Mouse (Mus musculus): ENCODE measurements around the gene Ndufb8. TPM values are rescaled to one million over a fixed set of nuclear protein-coding genes. Genes with fewer than 3 reads are reported as not detected.

Ndufb8 gene
- total and polyA plus RNA-seq, 3 experiments: 592 to 1,203 (median 725) TPM

DNA sequence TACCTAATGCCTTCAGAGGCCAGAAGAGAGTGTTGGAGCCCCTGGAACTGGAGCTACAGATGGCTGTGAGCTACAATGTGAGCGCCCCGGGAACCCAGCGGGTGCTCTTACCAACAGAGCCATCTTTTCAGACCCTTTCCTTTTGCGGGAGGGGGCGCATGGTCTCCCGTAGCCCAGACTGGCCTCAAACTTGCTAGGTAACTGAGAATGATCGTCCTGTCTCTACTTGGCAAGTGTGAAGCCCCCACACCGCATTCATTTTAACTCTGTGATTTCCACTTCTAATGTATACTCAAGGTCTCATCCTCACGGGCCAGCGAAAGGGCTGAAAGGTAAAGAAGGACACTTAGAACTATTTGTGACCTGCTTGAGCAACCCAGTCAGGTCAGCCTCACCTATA, 10.9 kb downstream of the Ndufb8 start:
- Histone ChIP-seq H3K9me3 (replicated peaks; ENCODE audit: insufficient read depth, low read length) (no peaks in the 10 kb centered on the region), H3K4me3 (ENCODE audit: control insufficient read depth in 1 of 2, insufficient read depth in 1 of 2, low read depth in 2 of 2, low read length in 2 of 2) (no peak overlapping the region), H3K9ac (ENCODE audit: control insufficient read depth, low read depth, low read length, poor library complexity, severe bottlenecking) (no peak overlapping the region), H3K27me3 (ENCODE audit: control insufficient read depth in 1 of 2, insufficient read depth in 2 of 2, low read length in 2 of 2) (no peaks in the 10 kb centered on the region), H3K36me3 (ENCODE audit: control insufficient read depth in 1 of 2, insufficient read depth in 2 of 2, low read length in 2 of 2) (no peaks in the 10 kb centered on the region; a peak in 1 of 4 replicates), H3K27ac (ENCODE audit: control insufficient read depth, low read depth, low read length) (no peak overlapping the region), H3K4me1 (ENCODE audit: control insufficient read depth in 1 of 2, insufficient read depth in 2 of 2, low read length in 2 of 2) (no peaks in the 10 kb centered on the region), H3K79me2 (ENCODE audit: control insufficient read depth, insufficient read depth, low read length, poor library complexity) (no peaks in the 10 kb centered on the region)
- no peak for DNase-seq (ENCODE audit: low read depth, low spot score)
- no peak for TF ChIP-seq POLR2AphosphoS5 (IDR thresholded peaks at IDR 0.05; ENCODE audit: borderline replicate concordance, low read depth, low read length)
- no peak for TF ChIP-seq NELFE (IDR thresholded peaks at IDR 0.05; ENCODE audit: low read depth, low read length)
- no peak for TF ChIP-seq MXI1 (IDR thresholded peaks at IDR 0.05; ENCODE audit: low read depth, low read length)
- no peak for TF ChIP-seq MEF2A (IDR thresholded peaks at IDR 0.05; ENCODE audit: extremely low read depth, insufficient replicate concordance, low read depth, low read length, poor library complexity, severe bottlenecking)
- no peak for TF ChIP-seq BHLHE40 (IDR thresholded peaks at IDR 0.05; ENCODE audit: borderline replicate concordance, low read depth, low read length)
- no peak for TF ChIP-seq GATA1 (IDR thresholded peaks at IDR 0.05; ENCODE audit: low read depth, low read length)
- no peak for TF ChIP-seq RCOR1 (IDR thresholded peaks at IDR 0.05; ENCODE audit: low read depth, low read length)
- no peak for TF ChIP-seq E2F4 (IDR thresholded peaks at IDR 0.05; ENCODE audit: borderline replicate concordance, low read depth, low read length)
- no peak for TF ChIP-seq CHD2 (IDR thresholded peaks at IDR 0.05; ENCODE audit: low read length)
- TF ChIP-seq EP300 (IDR thresholded peaks at IDR 0.05; ENCODE audit: low read depth in 1 of 2, low read length in 2 of 2): no peak
- no peak for TF ChIP-seq ZMIZ1 (IDR thresholded peaks at IDR 0.05; ENCODE audit: low read depth, low read length)
- TF ChIP-seq UBTF (IDR thresholded peaks at IDR 0.05; ENCODE audit: borderline replicate concordance, insufficient read depth, low read depth, low read length): no peak
- TF ChIP-seq TBP (IDR thresholded peaks at IDR 0.05; ENCODE audit: low read depth, low read length): no peak

DNA sequence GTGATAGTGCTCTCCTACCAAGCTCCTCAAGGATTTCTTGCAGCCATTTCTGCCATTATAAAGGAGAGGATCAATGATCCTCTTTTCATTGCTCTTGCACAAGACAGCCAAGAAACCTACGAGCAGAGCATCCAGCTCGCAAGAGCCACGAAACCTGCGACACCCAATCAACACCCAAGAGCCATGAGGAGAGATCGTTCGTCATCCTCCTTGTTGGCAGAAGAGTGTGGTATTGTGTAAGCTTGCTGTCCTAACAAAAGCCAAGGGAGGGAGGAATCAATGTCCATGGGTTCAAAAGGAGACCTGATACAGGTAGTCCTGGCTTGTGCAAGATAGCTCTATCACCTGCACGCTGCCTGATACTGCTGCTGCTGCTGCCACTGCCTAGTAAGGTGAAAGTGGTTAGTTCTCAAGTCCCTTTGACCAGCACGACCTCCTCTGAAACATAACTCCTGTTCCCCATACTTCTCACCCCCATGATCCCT, 12.5 kb downstream of the Ndufb8 start:
- Histone ChIP-seq H3K36me3 (ENCODE audit: control insufficient read depth in 1 of 2, insufficient read depth in 2 of 2, low read length in 2 of 2) (no peaks in the 10 kb centered on the region), H3K79me2 (ENCODE audit: control insufficient read depth, insufficient read depth, low read length, poor library complexity) (no peaks in the 10 kb centered on the region), H3K27me3 (ENCODE audit: control insufficient read depth in 1 of 2, insufficient read depth in 2 of 2, low read length in 2 of 2) (no peaks in the 10 kb centered on the region), H3K9me3 (replicated peaks; ENCODE audit: insufficient read depth, low read length) (no peaks in the 10 kb centered on the region), H3K4me1 (ENCODE audit: control insufficient read depth in 1 of 2, insufficient read depth in 2 of 2, low read length in 2 of 2) (no peaks in the 10 kb centered on the region), H3K27ac (ENCODE audit: control insufficient read depth, low read depth, low read length) (no peak overlapping the region), H3K9ac (ENCODE audit: control insufficient read depth, low read depth, low read length, poor library complexity, severe bottlenecking) (no peak overlapping the region), H3K4me3 (ENCODE audit: control insufficient read depth in 1 of 2, insufficient read depth in 1 of 2, low read depth in 2 of 2, low read length in 2 of 2) (no peak overlapping the region)
- DNase-seq (ENCODE audit: low read depth, low spot score): no peak
- TF ChIP-seq UBTF (IDR thresholded peaks at IDR 0.05; ENCODE audit: borderline replicate concordance, insufficient read depth, low read depth, low read length) (no peak), NELFE (IDR thresholded peaks at IDR 0.05; ENCODE audit: low read depth, low read length) (no peak), POLR2AphosphoS5 (IDR thresholded peaks at IDR 0.05; ENCODE audit: borderline replicate concordance, low read depth, low read length) (no peak), EP300 (IDR thresholded peaks at IDR 0.05; ENCODE audit: low read depth in 1 of 2, low read length in 2 of 2) (no peak), USF2 (IDR thresholded peaks at IDR 0.05; ENCODE audit: borderline replicate concordance in 1 of 2, insufficient read depth in 1 of 2, low read depth in 1 of 2, low read length in 2 of 2) (no peak)

All from MEL (cell line).